Mouse (Mus musculus) lung, postnatal 0 days (tissue): Measurements from ENCODE around the gene Hmcn1. TPM values are rescaled to one million over a fixed set of nuclear protein-coding genes. Genes with fewer than 3 reads are reported as not detected.

Experiments
- ATAC-seq: fragments of 200-750 bp; cut with Nextera tagmentation; 2 replicates; pipeline ENCODE4 v1.8.0; 2017; ENCODE audit warnings: moderate library complexity
- DNase-seq: peaks from one replicate; pipeline ENCODE4 v3.0.0-alpha.2; 2016; ENCODE audit warnings: low spot score
- H3K27ac ChIP-seq: fragments of 300-500 bp; sonication (generic); 2 replicates; pipeline ENCODE4 v1.5.1; 2014; ENCODE audit warnings: antibody characterized with exemption, mild to moderate bottlenecking, low read length, mixed read lengths
- H3K27me3 ChIP-seq: fragments of 300-500 bp; sonication (generic); replicated peaks from 2 replicates; pipeline ENCODE4 v1.6.1; 2014; ENCODE audit warnings: low read length, mixed read lengths; ENCODE audit not compliant: insufficient read depth
- H3K36me3 ChIP-seq: fragments of 300-500 bp; sonication (generic); 2 replicates; pipeline ENCODE4 v1.6.1; 2014; ENCODE audit warnings: low read length, mixed read lengths; ENCODE audit not compliant: insufficient read depth
- H3K4me1 ChIP-seq: fragments of 300-500 bp; sonication (generic); 2 replicates; pipeline ENCODE4 v1.6.1; 2014; ENCODE audit warnings: antibody characterized with exemption, low read depth, low read length, mixed read lengths; ENCODE audit not compliant: insufficient read depth
- H3K4me2 ChIP-seq: fragments of 300-500 bp; sonication (generic); replicated peaks from 2 replicates; pipeline ENCODE4 v1.6.1; 2014; ENCODE audit warnings: low read depth, mild to moderate bottlenecking, low read length, moderate library complexity, mixed read lengths
- H3K4me3 ChIP-seq: fragments of 300-500 bp; sonication (generic); 2 replicates; pipeline ENCODE4 v1.5.1; 2014; ENCODE audit warnings: low read depth, low read length
- H3K9ac ChIP-seq: fragments of 300-500 bp; sonication (generic); replicated peaks from 2 replicates; pipeline ENCODE4 v1.6.1; 2014; ENCODE audit warnings: low read depth, mild to moderate bottlenecking
- H3K9me3 ChIP-seq: fragments of 300-500 bp; sonication (generic); 2 replicates; pipeline ENCODE4 v1.6.1; 2016; ENCODE audit warnings: low read length, mixed read lengths
- CTCF ChIP-seq: IDR thresholded peaks from 2 replicates; pipeline ENCODE4 v1.5.1; 2016; ENCODE audit warnings: antibody characterized with exemption, mild to moderate bottlenecking
- EP300 ChIP-seq: IDR thresholded peaks from 2 replicates; pipeline ENCODE4 v1.6.1; 2016; ENCODE audit warnings: antibody characterized with exemption, mild to moderate bottlenecking, control low read depth
- WGBS: fragments of 180-500 bp; shearing (Covaris S2); extraction: QIAGEN DNeasy Blood & Tissue Kit; methylation state at CpG from one replicate; pipeline ENCODE4 v1.1.7; 2014; 5-methylcytosine and 5-hydroxymethylcytosine counted together
- polyA plus RNA-seq: library from polyadenylated mRNA; unstranded; fragments of >200 nt; fragmentation: Nextera tagmentation; extraction: Ambion mirVana; gene quantifications from 2 replicates; pipeline ENCODE4 v1.2.1, GENCODE M21; 2015

Hmcn1 gene
- polyA plus RNA-seq, 1 experiment from 2014 or later = 24.7 TPM

- H3K27me3 ChIP-seq = no peaks in the 10 kb centered on the region
- no peaks in the 10 kb centered on the region for H3K36me3 ChIP-seq
- H3K4me3 ChIP-seq = no peak overlapping the region
- no peak overlapping the region for H3K4me2 ChIP-seq
- H3K9me3 ChIP-seq = no peaks in the 10 kb centered on the region
- DNase-seq (peak; percentile 44), ATAC-seq (peak; percentile 49; the same call in 1 of the 2 replicates)
- 21% methylated on average over 5 of the region's 5 CpGs for WGBS
- H3K27ac ChIP-seq = no peak overlapping the region
- H3K9ac ChIP-seq = no peak overlapping the region
- peak; percentile 97 for TF ChIP-seq EP300
- TF ChIP-seq CTCF = no peak
- H3K4me1 ChIP-seq = no peaks in the 10 kb centered on the region; the same call in 1 of the 2 replicates
Measured at GRCm38 (mm10) chr1:150866615-150867014, 126.6 kb downstream of the Hmcn1 start.

GRCm38 (mm10) chr1:150857779-150858178 lies 135.5 kb downstream of the Hmcn1 start:
- H3K36me3 ChIP-seq = no peaks in the 10 kb centered on the region
- H3K9me3 ChIP-seq = no peaks in the 10 kb centered on the region
- no peaks in the 10 kb centered on the region for H3K4me1 ChIP-seq
- H3K27ac ChIP-seq = no peak overlapping the region
- no peaks in the 10 kb centered on the region for H3K27me3 ChIP-seq
- no peak for ATAC-seq
- TF ChIP-seq EP300 = no peak
- TF ChIP-seq CTCF = no peak
- DNase-seq = no peak
- no peak overlapping the region for H3K9ac ChIP-seq
- no peak overlapping the region for H3K4me2 ChIP-seq
- whole genome bisulfite sequencing = 90% methylated on average over 2 of the region's 2 CpGs
- H3K4me3 ChIP-seq = no peak overlapping the region

- H3K4me1 ChIP-seq = no peaks in the 10 kb centered on the region
Measured at GRCm38 (mm10) chr1:150833448-150833847, 159.8 kb downstream of the Hmcn1 start.

GRCm38 (mm10) chr1:150829851-150830250 lies 163.4 kb downstream of the Hmcn1 start:
- H3K9ac ChIP-seq = no peak overlapping the region
- H3K9me3 ChIP-seq = no peaks in the 10 kb centered on the region
- H3K27me3 ChIP-seq = no peaks in the 10 kb centered on the region
- no peak overlapping the region for H3K4me3 ChIP-seq
- DNase-seq (no peak), ATAC-seq (no peak)
- no peak overlapping the region for H3K4me2 ChIP-seq
- 74% methylated on average over 7 of the region's 7 CpGs for WGBS
- no peaks in the 10 kb centered on the region for H3K4me1 ChIP-seq
- H3K27ac ChIP-seq = no peak overlapping the region
- TF ChIP-seq EP300 = no peak
- no peak for TF ChIP-seq CTCF
- H3K36me3 ChIP-seq = no peaks in the 10 kb centered on the region

More at GRCm38 (mm10) chr1:150833448-150833847, 159.8 kb downstream of the Hmcn1 start:
- no peak overlapping the region for H3K4me3 ChIP-seq
- H3K4me2 ChIP-seq = no peak overlapping the region
- no peak for TF ChIP-seq EP300
- TF ChIP-seq CTCF = no peak
- no peaks in the 10 kb centered on the region for H3K9me3 ChIP-seq
- ATAC-seq = no peak
- DNase-seq = no peak
- no peaks in the 10 kb centered on the region for H3K36me3 ChIP-seq
- no peaks in the 10 kb centered on the region for H3K27me3 ChIP-seq
- 81% methylated on average over 6 of the region's 6 CpGs for WGBS
- H3K27ac ChIP-seq = no peak overlapping the region
- H3K9ac ChIP-seq = no peak overlapping the region

DNA sequence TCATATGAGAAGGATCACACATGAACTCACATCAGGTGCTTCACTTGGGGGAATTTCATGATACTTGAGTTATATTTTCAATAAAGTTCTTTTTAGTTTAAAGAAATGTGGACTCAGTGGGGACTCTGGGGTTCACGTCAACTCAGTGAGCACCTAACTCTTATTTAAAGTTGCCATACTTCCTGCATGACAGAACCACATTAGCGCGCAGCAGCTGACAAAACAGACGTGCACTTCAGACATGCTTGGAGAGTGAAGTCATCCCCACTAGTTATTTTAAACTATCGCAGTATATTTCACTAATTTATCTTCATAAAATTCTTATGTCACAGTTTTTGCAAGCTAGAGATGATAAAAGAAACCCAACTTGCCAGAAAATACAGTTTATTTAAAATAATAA lies 166.1 kb downstream of the Hmcn1 start:
- WGBS = 26% methylated on average over 5 of the region's 5 CpGs

DNA sequence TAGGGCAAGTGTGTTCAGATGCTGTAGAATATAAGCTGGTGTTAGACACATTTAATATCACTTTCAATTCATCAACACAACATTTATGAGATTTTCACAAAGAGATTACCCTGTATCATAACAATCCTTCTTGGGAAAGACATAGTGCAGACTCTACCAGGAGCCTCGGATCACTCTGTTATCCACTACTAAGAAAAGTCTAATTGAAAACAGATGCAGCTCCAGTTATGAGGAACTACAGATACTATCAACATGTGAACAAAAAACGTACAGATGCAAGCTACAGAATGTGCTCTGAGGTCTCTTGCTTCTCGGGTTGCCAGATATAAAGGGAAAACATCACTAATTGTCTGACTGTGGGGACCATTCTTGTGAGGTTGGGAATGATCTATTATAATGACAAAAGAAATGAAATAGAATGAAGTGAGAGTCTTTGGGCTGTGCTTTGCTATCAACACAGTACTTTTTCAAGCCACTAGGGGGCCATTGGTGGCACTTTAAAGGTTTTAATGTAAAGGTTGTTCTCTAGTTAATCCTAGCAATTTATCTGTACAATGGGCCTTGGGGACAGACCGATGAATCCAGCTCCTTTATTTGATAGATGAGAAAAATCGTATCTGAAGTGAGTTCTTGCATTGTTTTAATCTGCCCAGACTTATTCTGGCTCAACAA lies 168.8 kb downstream of the Hmcn1 start:
- H3K27ac ChIP-seq = no peak overlapping the region
- H3K4me1 ChIP-seq = no peaks in the 10 kb centered on the region
- H3K9ac ChIP-seq = no peak overlapping the region
- DNase-seq (peak; percentile 20), ATAC-seq (no peak)
- whole genome bisulfite sequencing = 72% methylated on average over 5 of the region's 5 CpGs
- H3K36me3 ChIP-seq = no peaks in the 10 kb centered on the region
- H3K27me3 ChIP-seq = no peaks in the 10 kb centered on the region
- no peak overlapping the region for H3K4me3 ChIP-seq
- H3K9me3 ChIP-seq = no peaks in the 10 kb centered on the region
- H3K4me2 ChIP-seq = no peak overlapping the region
- TF ChIP-seq EP300 (no peak), CTCF (peak; percentile 63)

More for the DNA sequence above, 166.1 kb downstream of the Hmcn1 start:
- H3K4me1 ChIP-seq = no peaks in the 10 kb centered on the region
- ATAC-seq (0 out of 2 replicates have a peak, but pooled peaks have one; percentile 37), DNase-seq (peak; percentile 52)
- H3K36me3 ChIP-seq = no peaks in the 10 kb centered on the region
- H3K9me3 ChIP-seq = no peaks in the 10 kb centered on the region
- H3K27me3 ChIP-seq = no peaks in the 10 kb centered on the region
- H3K9ac ChIP-seq = no peak overlapping the region
- TF ChIP-seq EP300 = no peak
- no peak for TF ChIP-seq CTCF
- no peak overlapping the region for H3K4me2 ChIP-seq
- H3K27ac ChIP-seq = no peak overlapping the region
- no peak overlapping the region for H3K4me3 ChIP-seq
